Mouse (Mus musculus) retina, embryonic 14.5 days (tissue): Measurements from ENCODE around the gene Cdhr2.

ENCODE experiments used
- DNase-seq: peaks from one replicate; pipeline ENCODE4 v3.0.0-alpha.2; 2015; ENCODE audit warnings: low spot score

The Cdhr2 gene

DNA sequence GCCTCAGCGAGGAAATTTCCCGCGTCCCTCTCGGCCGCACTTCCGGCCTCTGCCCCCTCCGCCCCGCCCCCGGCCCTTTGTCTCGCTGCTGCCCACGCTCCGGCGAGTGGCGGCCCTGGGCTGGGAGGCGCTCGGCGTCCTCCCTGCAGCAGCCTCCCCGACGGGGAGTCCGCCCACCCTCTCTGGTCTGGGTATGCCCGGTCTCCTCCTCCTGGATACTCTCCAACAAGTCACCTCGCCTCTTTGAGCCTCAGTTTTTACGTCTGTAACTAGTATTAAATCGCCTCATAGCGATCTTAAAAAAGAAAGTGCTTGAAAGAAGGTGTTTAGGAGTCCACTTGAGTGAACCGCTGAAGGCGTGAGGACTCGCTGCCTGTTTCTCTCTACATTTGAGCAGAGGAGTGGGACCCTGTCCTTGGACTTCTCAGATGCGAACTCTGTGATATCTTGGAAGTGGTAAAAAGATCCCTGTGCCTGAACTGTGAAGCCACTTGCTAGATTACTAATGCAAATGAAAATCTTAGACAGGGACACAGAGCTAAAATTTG is 48.7 kb downstream of the Cdhr2 start, which contains the start of gene Gprin1:
TSS of gene Gprin1 (minus strand) at position 11 of the 548 bp plus-strand sequence.
- DNase-seq = no peak

DNA sequence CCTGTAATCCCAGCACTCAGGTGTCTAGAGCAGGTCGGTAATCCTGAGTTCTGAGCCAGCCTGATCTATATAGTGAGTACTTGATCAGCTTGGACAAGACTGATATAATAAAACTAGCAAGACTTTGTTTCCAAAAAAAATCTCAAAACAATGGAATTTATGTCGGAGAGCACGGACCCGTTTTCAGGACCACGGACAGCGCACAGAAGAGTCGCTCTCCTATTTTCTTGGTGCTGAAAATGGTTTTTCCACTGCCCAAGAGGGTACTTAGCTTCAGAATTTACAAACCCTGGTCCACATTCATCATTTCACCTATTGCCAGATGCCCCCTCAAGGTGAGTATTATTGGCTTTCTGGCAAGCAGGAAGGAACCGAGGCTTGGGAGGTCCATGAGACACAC is 49.4 kb downstream of the Cdhr2 start:
- peak; percentile 70 for DNase-seq

GRCm38 (mm10) chr13:54752656-54753055 is 51.4 kb downstream of the Cdhr2 start:
- no peak for DNase-seq

DNA sequence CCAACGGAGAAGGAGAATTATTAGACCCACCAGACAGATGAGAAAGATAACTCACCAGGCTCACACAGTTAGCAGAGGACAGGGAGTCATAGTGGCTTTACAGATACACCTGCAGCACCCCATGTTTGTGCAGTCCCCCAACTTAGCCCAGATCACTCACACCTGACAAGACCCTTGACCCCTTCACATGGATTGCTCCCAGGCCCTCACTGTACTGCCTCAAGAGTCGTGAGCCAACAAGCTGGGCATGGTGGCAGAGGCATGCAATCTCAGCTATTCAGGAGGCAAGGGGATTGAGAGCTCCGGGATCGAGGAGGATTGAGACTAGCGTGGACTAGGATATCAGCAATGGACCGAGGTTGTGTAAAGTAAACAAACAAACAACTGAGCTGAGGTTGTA is 52.5 kb downstream of the Cdhr2 start:
- DNase-seq = no peak

DNA sequence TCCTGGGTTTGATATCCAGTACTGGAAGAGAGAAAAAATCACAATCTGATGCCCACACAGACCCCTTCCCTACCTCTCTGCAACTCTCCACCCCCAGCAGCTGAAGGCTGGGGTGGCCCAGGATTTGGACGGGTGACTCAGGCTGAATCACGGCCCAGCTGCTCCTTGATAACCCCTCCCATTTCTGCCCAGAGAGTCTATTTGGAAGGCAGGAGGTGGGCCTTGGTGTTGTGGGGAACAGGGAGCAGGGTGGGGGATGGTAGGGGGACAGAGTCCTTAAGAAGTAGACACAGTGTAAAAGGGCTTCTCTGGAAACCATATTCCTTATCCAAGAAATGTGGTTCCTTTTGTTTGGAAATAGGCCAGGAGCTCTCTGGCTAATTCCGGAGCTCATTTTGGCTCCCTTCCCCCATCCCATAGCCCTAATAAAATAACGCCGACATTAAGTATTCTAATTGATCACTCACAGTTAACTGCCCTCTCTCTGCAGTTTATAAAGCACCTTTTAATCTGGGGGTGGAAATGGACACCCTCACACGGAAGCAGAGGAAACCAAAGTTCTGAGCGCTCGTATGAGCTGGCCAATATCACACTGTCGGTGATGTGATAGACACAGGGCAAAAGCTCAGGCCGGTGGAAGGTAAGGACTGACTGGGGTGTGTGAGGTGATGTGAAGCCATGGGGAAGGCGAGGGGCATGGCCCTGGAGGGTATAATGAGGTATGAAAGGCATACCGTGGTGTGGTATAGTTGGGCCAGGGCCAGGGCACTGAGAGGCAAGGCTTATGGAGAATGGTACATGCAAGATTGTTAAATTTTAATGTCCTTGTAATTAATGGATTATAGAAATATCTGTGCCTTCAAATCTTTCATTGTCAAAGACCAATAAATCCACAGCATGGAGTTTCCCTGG is 53.2 kb downstream of the Cdhr2 start:
- DNase-seq = no peak

DNA sequence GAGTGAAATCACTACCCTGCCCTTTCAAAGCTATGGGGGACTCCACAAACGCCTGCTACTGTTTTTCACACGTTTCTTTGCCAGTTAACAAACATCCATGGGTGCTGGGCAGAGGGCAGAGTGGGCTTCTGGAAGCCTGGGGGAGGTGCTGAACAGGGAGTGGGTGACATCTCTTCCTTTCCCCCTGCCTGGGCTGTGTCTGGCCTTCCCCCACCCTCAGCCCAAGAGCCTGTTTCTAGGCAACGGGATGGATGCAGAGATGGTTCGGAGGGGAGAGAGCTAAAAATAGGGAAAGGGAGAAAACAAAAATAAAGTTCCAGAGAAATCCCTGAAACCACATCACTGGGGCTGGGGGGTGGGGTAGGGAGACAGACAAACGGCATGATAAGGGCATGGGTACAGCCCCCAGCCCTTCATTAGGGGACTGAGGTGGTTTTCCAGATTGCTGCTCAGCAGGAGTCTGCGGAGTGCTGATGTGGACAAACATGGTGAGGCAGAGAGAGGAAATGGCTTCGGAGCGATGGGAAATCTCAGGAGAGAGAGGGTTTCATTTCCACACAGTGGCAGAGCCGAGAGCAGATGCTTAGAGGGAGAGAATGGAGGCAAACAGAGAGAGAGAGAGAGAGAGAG is 54.1 kb downstream of the Cdhr2 start:
- DNase-seq = no peak

DNA sequence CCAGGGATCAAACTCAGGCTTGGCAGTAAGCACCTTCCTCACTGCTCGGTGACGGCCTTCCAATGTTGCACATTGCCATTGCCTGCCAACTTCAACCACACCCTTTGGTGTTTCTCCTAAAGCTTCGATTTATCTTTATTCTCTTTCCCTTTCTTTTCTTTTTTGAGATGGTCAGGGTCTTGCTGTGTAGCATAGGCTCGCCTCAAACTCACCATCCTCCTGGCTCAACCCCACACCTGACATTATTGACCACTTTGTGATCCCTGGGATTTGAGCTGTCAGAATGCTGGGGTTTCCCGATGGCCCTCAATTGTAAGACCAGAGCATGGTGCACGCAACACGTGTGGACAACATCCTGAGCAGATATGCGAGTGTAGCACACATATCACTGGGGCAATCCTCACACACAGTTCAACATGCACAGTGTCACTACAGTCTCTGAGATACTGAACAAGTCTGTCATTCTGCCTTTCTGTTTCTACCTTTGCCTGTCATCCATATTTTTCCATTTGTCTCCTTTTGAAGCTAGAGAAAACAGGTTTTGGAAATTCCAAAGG is 55.0 kb downstream of the Cdhr2 start:
- DNase-seq = no peak

DNA sequence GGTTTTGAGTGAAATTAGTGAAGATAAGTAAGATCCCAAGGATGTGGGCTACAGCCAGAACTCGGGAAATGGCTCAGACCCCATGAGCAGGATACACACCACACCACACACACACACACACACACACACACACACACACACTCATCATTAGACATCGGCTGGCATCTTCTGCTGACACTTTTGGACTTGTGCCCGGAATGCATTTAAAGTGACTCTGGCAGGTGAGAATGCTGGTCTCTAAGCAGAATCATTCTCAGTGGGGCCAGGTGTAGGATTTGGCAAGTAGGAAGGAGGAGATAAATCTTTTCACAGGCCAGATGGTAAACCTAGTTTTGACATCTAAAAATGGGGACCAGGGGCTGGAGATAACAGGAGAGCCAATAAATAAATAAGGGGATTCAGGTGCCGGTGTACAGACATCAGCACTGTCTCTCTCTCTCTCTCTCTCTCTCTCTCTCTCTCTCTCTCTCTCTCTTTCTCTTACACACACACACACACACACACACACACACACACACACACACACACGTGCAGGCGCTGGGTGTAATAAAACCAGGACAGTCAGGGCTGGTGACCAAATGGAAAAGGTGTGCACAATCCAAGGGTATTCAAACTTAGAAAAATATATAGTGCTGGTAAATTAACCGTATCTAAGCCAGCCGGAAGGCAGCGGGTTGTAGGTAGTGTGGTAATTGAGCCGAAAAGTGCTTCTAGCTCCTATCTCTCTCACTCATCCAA is 56.0 kb downstream of the Cdhr2 start:
- DNase-seq = no peak

GRCm38 (mm10) chr13:54758045-54758755 is 56.9 kb downstream of the Cdhr2 start:
- peak; percentile 94 for DNase-seq

DNA sequence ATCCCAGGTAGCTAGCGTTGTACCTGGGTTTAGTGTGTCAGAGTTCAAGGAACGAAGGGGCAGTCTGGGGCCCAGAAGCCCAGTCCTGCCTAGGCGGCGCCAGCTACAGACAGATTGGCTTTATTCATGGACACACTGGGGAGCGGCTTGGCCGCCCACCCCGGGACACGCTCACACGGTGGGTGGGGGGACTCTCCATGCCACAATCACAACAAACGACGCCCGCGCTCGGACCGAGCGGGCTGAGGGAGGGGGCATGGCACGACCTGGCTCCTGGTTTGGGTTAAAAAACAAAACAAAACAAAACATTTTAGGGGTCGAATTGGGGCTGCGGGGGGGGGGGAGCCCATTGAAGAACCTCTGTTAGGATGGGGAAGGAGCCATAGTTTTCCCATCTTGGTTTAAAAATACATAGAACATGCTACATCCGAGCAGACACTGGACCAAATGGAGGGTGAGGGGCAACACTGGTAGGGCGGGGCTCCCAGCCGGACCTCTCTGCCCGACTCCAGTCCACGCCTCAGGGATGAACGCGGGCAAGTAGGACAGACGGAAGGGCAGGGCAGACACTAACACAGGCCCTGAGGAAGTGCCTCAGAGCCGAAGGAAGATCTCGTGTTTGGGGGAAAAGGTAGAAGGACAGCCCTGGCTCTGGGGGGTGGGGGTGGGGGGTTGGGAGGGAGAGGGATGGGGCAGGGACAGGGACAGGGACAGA is 57.7 kb downstream of the Cdhr2 start:
- DNase-seq = peak; percentile 31

DNA sequence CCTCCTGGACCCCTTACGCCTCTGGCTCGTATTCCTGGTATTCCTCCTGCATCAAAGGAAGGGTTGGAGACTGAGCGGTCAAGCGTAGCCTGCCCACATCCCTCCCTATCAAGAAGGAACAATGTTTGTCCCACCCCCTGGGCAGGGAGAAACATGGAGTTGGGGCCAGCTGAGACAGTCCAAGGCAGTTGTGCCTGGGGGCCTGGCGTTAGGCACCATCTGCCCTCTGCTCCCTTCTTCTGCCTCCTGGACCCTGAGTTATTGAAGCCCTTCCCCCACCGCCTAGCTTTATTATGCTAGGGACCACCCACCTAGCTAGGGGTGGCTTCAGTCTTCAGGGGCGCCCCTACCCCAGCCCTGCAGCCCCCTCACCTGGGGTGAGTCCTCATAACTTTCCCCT is 58.2 kb downstream of the Cdhr2 start:
- peak; percentile 35 for DNase-seq

DNA sequence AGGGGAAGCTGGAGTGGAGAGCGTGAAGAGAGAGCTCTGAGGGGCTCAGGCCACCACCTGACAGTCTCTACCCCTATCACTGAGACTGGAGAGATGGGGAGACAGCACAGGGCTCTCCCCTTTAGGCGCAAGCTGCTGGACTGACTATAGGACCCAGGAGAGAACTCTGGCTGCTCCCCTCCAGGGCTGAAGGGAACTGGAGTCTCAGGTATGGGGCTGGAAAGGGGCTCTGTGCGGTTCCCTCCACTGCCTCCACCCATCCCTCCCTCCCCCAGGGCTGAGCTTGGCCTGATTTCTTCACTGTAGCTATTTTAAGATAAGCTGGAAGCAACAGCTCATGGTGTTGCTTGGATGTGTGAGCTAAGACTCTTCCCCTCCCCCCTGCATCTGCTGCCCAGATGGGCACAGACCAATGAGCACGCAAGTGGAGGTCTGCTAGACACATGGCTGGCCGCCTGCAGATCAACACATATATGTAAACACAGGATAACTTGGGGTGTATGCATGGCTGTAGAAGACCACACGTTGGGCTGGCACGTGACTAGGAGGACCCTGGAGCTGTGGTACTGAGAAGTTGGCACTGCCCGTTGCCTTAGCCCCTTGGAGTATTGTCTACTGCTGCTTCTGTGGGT is 59.0 kb downstream of the Cdhr2 start:
- DNase-seq = peak; percentile 61

- DNase-seq = no peak
These were observed 59.6 kb downstream of the Cdhr2 start for GRCm38 (mm10) chr13:54760906-54761305.

DNA sequence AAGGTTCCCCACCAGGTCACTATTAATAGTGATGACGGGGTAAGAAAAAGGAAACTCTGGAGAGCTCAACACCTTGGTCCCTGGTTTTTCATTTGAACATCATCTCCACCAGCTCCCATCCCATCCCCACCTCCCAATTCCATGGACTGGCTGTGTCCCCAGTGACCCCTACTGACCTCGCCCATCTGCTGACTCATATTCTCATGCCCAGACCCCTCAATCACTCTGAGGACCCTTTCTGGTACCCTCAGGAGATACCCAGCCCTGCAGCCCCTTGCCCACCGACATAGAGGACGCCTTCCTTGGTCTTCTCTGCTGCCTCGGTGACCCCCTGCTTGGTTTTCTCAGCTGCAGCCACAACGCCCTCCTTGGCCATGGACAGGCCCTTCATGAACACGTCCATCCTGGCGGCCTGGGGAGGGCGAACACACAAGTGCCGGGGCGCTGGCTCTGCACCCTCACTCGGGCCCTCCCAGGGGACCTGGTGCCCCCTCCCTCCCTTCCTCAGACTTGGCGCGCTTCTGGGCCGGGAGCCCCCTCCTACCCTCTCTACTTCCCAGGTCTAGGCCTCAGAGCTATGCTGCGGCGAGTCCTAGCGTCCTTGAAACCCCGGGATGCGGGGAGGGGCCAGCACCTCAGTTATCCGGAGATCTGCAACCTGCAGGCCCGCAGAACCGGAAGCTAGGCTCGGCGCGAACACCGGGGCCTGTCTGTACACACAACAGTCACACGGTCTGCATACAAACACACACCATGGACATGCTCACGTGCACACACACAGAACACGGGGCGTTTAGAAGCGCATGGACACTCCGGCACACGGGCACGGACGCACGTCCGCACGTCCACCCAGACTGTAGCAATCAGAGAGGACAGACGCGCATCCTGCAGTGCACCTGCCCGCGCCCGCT is 64.3 kb downstream of the Cdhr2 start:
- no peak for DNase-seq

GRCm38 (mm10) chr13:54766192-54766768 is 65.0 kb downstream of the Cdhr2 start, which contains the start of gene Sncb:
TSS of gene Sncb (minus strand) at chr13:54766595.
- DNase-seq = peak; percentile 84

DNA sequence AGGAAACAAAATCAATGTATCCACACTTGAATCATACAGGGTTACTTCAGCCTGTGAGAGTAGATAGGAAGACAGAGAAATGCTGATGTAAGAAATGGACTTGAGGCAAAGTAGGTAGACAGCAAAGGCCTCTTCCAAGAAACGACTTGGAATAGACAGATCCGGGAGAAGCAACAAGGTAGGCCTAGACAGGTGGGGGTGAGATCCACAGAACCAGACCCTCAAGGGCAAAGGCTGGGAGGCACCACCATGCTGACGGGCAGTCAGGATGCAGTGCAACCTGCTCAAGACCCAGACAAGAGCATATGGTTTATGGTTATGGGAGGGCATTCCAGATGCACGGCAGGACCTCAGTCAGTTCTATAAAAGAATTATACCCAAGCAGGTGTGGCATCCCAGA is 65.8 kb downstream of the Cdhr2 start:
- DNase-seq = no peak

DNA sequence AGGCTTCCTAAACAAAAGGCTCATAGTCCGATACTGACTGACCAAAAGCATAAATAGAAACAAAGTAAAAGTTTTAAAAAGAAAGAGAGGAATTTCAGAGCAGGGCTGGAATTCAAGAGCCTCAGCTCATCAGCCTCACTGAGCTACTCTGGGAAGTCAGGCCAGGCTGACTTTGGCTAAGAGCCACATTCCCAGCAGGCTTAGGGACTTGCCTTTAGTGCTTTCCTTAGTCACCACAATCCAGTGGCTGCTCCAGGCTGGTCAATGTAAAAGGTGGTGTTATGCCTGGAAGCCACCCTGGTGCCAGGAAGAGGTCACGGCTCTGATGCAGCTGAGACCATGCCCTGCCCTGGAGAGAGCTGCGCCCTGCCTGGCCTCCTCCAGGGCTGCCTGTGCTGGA is 79.3 kb downstream of the Cdhr2 start:
- DNase-seq = no peak

DNA sequence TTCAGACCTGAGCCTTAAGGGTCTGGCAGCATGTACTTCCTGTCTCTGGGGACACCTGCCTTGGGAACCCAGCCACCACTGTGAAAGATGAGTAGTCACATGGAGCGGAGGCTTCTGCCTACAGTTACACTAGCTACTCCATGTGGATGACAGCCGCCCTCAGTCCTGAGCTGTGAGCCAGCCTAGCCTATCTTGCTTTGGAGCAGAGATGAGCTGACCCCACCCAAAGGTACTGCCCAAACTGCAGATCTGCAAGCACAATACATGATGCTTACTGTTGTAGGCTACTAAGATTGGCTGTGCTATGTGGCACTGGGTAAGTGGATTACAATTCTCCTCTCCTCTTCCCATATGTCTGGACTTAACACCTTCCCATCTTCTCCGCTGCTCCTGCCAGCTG is 79.8 kb downstream of the Cdhr2 start:
- no peak for DNase-seq

- DNase-seq = no peak
These were observed 82.0 kb downstream of the Cdhr2 start for GRCm38 (mm10) chr13:54783235-54783634.
